Mouse (Mus musculus) hindbrain, postnatal 0 days (tissue): ENCODE measurements at regions not wholly inside any gene's neighbourhood (a gene's known extent, or its start where the extent isn't known, plus 50 kb on each side); places are given as distances from the start of the nearest gene placed in this dataset.

Experiments
- ATAC-seq: fragments of 200-750 bp; cut with Nextera tagmentation; 2 replicates; pipeline ENCODE4 v1.8.0; 2017; ENCODE audit warnings: mild to moderate bottlenecking, moderate TSS enrichment, moderate library complexity
- DNase-seq: peaks from one replicate; pipeline ENCODE4 v3.0.0-alpha.2; 2015; ENCODE audit warnings: low spot score
- H3K27ac ChIP-seq: fragments of 300-500 bp; sonication (generic); 2 replicates; pipeline ENCODE4 v1.5.1; 2014; ENCODE audit warnings: mild to moderate bottlenecking
- H3K27me3 ChIP-seq: fragments of 300-500 bp; sonication (generic); 2 replicates; pipeline ENCODE4 v1.6.1; 2014; ENCODE audit warnings: low read length, mixed read lengths; ENCODE audit not compliant: insufficient read depth
- H3K36me3 ChIP-seq: fragments of 300-500 bp; sonication (generic); 2 replicates; pipeline ENCODE4 v1.6.1; 2014; ENCODE audit warnings: low read length, mixed read lengths; ENCODE audit not compliant: insufficient read depth
- H3K4me1 ChIP-seq: fragments of 300-500 bp; sonication (generic); 2 replicates; pipeline ENCODE4 v1.6.1; 2014; ENCODE audit warnings: antibody characterized with exemption, low read length, mixed read lengths; ENCODE audit not compliant: insufficient read depth
- H3K4me2 ChIP-seq: fragments of 300-500 bp; sonication (generic); 2 replicates; pipeline ENCODE4 v1.6.1; 2014; ENCODE audit warnings: low read depth, mild to moderate bottlenecking, low read length, moderate library complexity, mixed read lengths
- H3K4me3 ChIP-seq: fragments of 300-500 bp; sonication (generic); 2 replicates; pipeline ENCODE4 v1.5.1; 2014; ENCODE audit warnings: low read length
- H3K9ac ChIP-seq: fragments of 300-500 bp; sonication (generic); replicated peaks from 2 replicates; pipeline ENCODE4 v1.6.1; 2014; ENCODE audit warnings: mild to moderate bottlenecking, low read length, moderate library complexity, mixed read lengths
- H3K9me3 ChIP-seq: fragments of 300-500 bp; sonication (generic); 2 replicates; pipeline ENCODE4 v1.6.1; 2016; ENCODE audit warnings: low read length, mixed read lengths
- CTCF ChIP-seq: IDR thresholded peaks from 2 replicates; pipeline ENCODE4 v1.5.1; 2016; ENCODE audit warnings: antibody characterized with exemption, control low read depth, low read depth
- WGBS: fragments of 180-500 bp; shearing (Covaris S2); extraction: QIAGEN DNeasy Blood & Tissue Kit; methylation state at CpG from one replicate; pipeline ENCODE4 v1.1.7; 2014; 5-methylcytosine and 5-hydroxymethylcytosine counted together

DNA sequence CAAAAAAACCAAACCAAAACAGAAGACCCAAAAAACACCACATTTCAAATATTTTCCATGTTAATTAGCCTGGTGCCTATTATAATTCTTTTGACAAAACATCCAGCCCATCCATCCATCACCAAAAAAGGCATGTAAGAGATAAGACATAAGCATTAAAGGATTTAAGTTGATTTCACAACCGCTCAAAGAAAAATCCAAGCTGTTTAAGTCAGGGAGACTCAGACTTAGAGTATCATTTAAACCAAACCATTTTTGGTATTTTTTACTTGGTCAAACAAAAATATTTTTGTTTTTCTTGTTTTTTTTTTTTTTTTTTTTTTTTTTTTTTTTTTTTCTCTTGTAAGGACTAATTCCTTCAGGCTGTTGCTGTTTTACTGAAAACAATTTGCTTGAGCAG is 304.6 kb upstream of the Zeb2 start:
- WGBS: 98% methylated on average over 1 of the region's 1 CpGs
- TF ChIP-seq CTCF: no peak
- Histone ChIP-seq H3K36me3 (no peaks in the 10 kb centered on the region), H3K9ac (no peak overlapping the region), H3K27ac (no peak overlapping the region), H3K4me3 (no peak overlapping the region), H3K4me2 (no peak overlapping the region), H3K9me3 (no peaks in the 10 kb centered on the region), H3K27me3 (no peaks in the 10 kb centered on the region), H3K4me1 (no peaks in the 10 kb centered on the region)
- no peak for ATAC-seq
- no peak for DNase-seq

GRCm38 (mm10) chr2:45408136-45408535 is 290.9 kb upstream of the Zeb2 start:
- no peak for DNase-seq
- no peak overlapping the region for H3K4me2 ChIP-seq
- H3K36me3 ChIP-seq: no peaks in the 10 kb centered on the region
- ATAC-seq: no peak
- no peaks in the 10 kb centered on the region for H3K9me3 ChIP-seq
- H3K9ac ChIP-seq: no peak overlapping the region
- H3K27ac ChIP-seq: no peak overlapping the region
- no peak for TF ChIP-seq CTCF
- no peaks in the 10 kb centered on the region for H3K4me1 ChIP-seq
- H3K27me3 ChIP-seq: no peaks in the 10 kb centered on the region
- 87% methylated on average over 8 of the region's 8 CpGs for WGBS
- no peak overlapping the region for H3K4me3 ChIP-seq

DNA sequence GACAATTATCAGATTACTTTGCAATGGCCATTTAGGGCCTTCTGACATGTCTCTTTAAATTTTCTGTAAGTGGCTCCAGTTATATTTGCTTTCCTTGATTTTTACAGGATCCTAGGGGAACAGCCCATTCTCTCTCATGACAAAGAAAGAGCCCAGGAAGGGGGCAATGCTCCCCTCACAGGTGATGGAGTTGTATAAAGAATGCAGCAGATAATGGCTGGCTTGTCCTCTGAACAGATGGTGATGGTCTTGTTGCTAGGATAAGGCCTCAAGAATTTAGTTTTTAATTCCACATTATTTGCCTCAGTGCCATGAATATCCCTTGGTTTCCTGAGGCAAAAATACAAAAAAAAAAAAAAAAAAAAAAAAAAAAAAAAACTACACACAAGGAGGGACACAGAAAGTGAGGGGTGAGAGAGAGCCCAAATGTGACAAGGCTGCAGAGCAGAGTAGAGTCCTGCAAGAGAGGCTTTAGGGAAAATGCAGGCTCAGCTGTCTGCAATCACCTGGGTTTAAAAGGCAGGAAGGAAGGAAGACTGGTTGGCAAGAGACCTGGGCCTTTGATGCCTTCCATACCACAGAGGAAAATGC is 272.8 kb upstream of the Zeb2 start:
- no peak for ATAC-seq
- DNase-seq: no peak
- Histone ChIP-seq H3K36me3 (no peaks in the 10 kb centered on the region), H3K27me3 (no peaks in the 10 kb centered on the region), H3K4me1 (no peaks in the 10 kb centered on the region), H3K4me3 (no peak overlapping the region), H3K4me2 (no peak overlapping the region), H3K9me3 (no peaks in the 10 kb centered on the region), H3K27ac (no peak overlapping the region), H3K9ac (no peak overlapping the region)
- no peak for TF ChIP-seq CTCF

GRCm38 (mm10) chr2:45371268-45371667 is 254.1 kb upstream of the Zeb2 start:
- H3K4me3 ChIP-seq: no peak overlapping the region
- no peak overlapping the region for H3K27ac ChIP-seq
- no peak overlapping the region for H3K4me2 ChIP-seq
- H3K4me1 ChIP-seq: no peaks in the 10 kb centered on the region
- H3K36me3 ChIP-seq: no peaks in the 10 kb centered on the region
- TF ChIP-seq CTCF: no peak
- ATAC-seq: no peak
- no peaks in the 10 kb centered on the region for H3K27me3 ChIP-seq
- 91% methylated on average over 4 of the region's 4 CpGs for WGBS
- DNase-seq: no peak
- no peaks in the 10 kb centered on the region for H3K9me3 ChIP-seq
- H3K9ac ChIP-seq: no peak overlapping the region

DNA sequence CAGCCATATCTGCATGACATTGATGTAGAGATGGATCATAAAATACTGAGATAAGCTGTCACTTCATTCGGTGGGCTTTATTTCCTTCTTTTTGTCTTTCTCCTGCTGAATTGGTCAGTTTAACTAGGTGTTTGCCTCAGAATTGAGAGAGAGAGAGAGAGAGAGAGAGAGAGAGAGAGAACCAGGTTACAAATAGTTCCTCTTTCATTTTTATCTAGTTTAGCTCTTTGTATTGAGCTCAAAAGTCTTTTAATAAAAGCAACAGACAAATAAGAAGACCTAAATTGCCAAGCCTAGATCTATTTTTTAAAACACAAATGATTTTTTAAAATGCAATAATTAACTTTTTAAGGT is 253.4 kb upstream of the Zeb2 start:
- ATAC-seq (no peak), DNase-seq (no peak)
- Histone ChIP-seq H3K4me3 (no peak overlapping the region), H3K36me3 (no peaks in the 10 kb centered on the region), H3K27ac (no peak overlapping the region), H3K27me3 (no peaks in the 10 kb centered on the region), H3K4me1 (no peaks in the 10 kb centered on the region), H3K9ac (no peak overlapping the region), H3K9me3 (no peaks in the 10 kb centered on the region), H3K4me2 (no peak overlapping the region)
- no peak for TF ChIP-seq CTCF
- WGBS: 70% methylated on average over 1 of the region's 1 CpGs

DNA sequence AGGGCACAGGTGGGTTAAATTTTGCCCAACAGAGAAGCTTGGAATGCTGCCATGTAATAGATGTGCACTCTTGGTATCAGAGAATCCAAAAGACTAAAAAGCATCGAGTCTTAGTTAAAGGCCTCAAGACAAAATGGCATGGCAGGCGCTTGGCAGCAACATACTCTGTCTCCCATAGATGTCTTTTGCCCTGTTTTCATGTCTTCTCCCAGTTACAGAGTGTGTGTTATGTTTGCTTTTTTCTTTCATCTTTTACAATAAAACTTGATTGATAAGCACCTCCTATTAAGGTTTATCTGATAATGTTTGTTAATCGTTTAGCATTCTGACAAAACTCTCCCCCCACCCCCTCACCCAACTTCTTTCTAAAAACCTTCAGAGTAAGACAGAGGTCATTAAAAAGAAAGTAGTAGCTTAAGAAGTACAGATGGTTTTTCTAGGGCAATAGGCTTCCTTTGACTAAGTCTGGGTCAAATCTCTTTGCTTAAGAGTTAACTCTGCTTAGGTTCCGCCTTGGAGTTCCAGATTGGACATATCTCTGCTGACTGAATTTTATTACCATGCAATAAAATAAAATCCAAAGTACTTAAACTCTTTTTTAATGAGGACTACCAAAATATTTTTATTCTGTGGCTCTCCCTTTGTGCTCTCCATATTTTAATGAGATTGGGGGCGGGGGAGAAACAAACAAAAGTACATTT is 252.9 kb upstream of the Zeb2 start:
- H3K4me1 ChIP-seq: no peaks in the 10 kb centered on the region
- ATAC-seq: no peak
- no peak overlapping the region for H3K4me3 ChIP-seq
- H3K36me3 ChIP-seq: no peaks in the 10 kb centered on the region
- no peak for DNase-seq
- H3K27ac ChIP-seq: no peak overlapping the region
- 82% methylated on average over 5 of the region's 5 CpGs for WGBS
- H3K9me3 ChIP-seq: no peaks in the 10 kb centered on the region
- TF ChIP-seq CTCF: no peak
- H3K27me3 ChIP-seq: no peaks in the 10 kb centered on the region
- no peak overlapping the region for H3K4me2 ChIP-seq
- H3K9ac ChIP-seq: no peak overlapping the region

- TF ChIP-seq CTCF: no peak
- Histone ChIP-seq H3K9ac (no peak overlapping the region), H3K4me3 (no peak overlapping the region), H3K27me3 (no peaks in the 10 kb centered on the region), H3K4me2 (no peak overlapping the region), H3K4me1 (no peaks in the 10 kb centered on the region), H3K36me3 (no peaks in the 10 kb centered on the region), H3K27ac (no peak overlapping the region), H3K9me3 (no peaks in the 10 kb centered on the region)
- DNase-seq (no peak), ATAC-seq (no peak)
- 54% methylated on average over 4 of the region's 4 CpGs for WGBS
Observed at GRCm38 (mm10) chr2:45369432-45369831, 252.2 kb upstream of the Zeb2 start.
